Mouse (Mus musculus) forebrain, postnatal 0 days (tissue): ENCODE results near the gene Tprn. TPM values are rescaled to one million over a fixed set of nuclear protein-coding genes. Genes with fewer than 3 reads are reported as not detected.
"Not testable (repeated sequence)": the region's sequence is repeated elsewhere in the genome, so short reads cannot be mapped to it uniquely, and the experiment has no call there.

Experiments used
- ATAC-seq: fragments of 200-750 bp; cut with Nextera tagmentation; 2 replicates; pipeline ENCODE4 v1.8.0; 2017; ENCODE audit warnings: mild to moderate bottlenecking, moderate library complexity
- DNase-seq: peaks from one replicate; pipeline ENCODE4 v3.0.0-alpha.2; 2015
- H3K27ac ChIP-seq: fragments of 300-500 bp; sonication (generic); 2 replicates; pipeline ENCODE4 v1.5.1; 2014; ENCODE audit warnings: low read depth, mild to moderate bottlenecking, antibody characterized with exemption, low read length, moderate library complexity, mixed read lengths
- H3K27me3 ChIP-seq: fragments of 300-500 bp; sonication (generic); 2 replicates; pipeline ENCODE4 v1.6.1; 2014; ENCODE audit warnings: mild to moderate bottlenecking, low read length, mixed read lengths; ENCODE audit not compliant: insufficient read depth
- H3K36me3 ChIP-seq: fragments of 300-500 bp; sonication (generic); 2 replicates; pipeline ENCODE4 v1.6.1; 2014; ENCODE audit warnings: mild to moderate bottlenecking, moderate library complexity; ENCODE audit not compliant: insufficient read depth
- H3K4me1 ChIP-seq: fragments of 300-500 bp; sonication (generic); 2 replicates; pipeline ENCODE4 v1.6.1; 2014; ENCODE audit warnings: antibody characterized with exemption; ENCODE audit not compliant: insufficient read depth
- H3K4me2 ChIP-seq: fragments of 300-500 bp; sonication (generic); 2 replicates; pipeline ENCODE4 v1.6.1; 2014; ENCODE audit warnings: low read depth, mild to moderate bottlenecking, moderate library complexity
- H3K4me3 ChIP-seq: fragments of 300-500 bp; sonication (generic); 2 replicates; pipeline ENCODE4 v1.5.1; 2014; ENCODE audit warnings: low read depth, low read length, mixed read lengths
- H3K9ac ChIP-seq: fragments of 300-500 bp; sonication (generic); 2 replicates; pipeline ENCODE4 v1.6.1; 2014; ENCODE audit warnings: mild to moderate bottlenecking
- H3K9me3 ChIP-seq: fragments of 300-500 bp; sonication (generic); 2 replicates; pipeline ENCODE4 v1.6.1; 2016; ENCODE audit warnings: low read length
- CTCF ChIP-seq: sonication (generic); IDR thresholded peaks from 2 replicates; pipeline ENCODE4 v1.5.1; 2016; ENCODE audit warnings: antibody characterized with exemption, control low read depth, low read depth
- WGBS: fragments of 180-500 bp; shearing (Covaris S2); extraction: QIAGEN DNeasy Blood & Tissue Kit; methylation state at CpG from one replicate; pipeline ENCODE4 v1.1.7; 2014; 5-methylcytosine and 5-hydroxymethylcytosine counted together
- polyA plus RNA-seq: library from polyadenylated mRNA; unstranded; fragments of >200 nt; fragmentation: Nextera tagmentation; extraction: Ambion mirVana; gene quantifications from 2 replicates; pipeline ENCODE4 v1.2.1, GENCODE M21; 2015
- total RNA-seq: library from RNA; depleted of rRNA; stranded (reverse); fragments of >200 nt; gene quantifications from 2 replicates; pipeline ENCODE4 v1.2.3, GENCODE M21; 2014

Tprn gene
- total and polyA plus RNA-seq, 2 experiments from 2014 or later, result 18.1 to 18.8 TPM

- ATAC-seq (peak; percentile 95), DNase-seq (peak; percentile 94)
- Histone ChIP-seq H3K27me3 (no peaks in the 10 kb centered on the region), H3K4me2 (peak within 1 kb of the TSS; percentile 98), H3K4me3 (peak within 1 kb of the TSS; percentile 94), H3K9me3 (no peaks in the 10 kb centered on the region), H3K9ac (peak within 1 kb of the TSS; percentile 92), H3K4me1 (peaks cover 10% of the 10 kb centered on the region; the same call in 1 of the 2 replicates), H3K27ac (peak within 1 kb of the TSS; percentile 82), H3K36me3 (peaks cover 16% of the 10 kb centered on the region; the same call in 1 of the 2 replicates)
- WGBS, result 4% methylated on average over 39 of the region's 39 CpGs
- TF ChIP-seq CTCF, result no peak
These were observed 7.1 kb upstream of the Tprn start, which contains the start of gene Tmem203 for GRCm38 (mm10) chr2:25255284-25255779. TSS of gene Tmem203 (plus strand) at chr2:25255439.

GRCm38 (mm10) chr2:25256443-25257109 is 5.8 kb upstream of the Tprn start:
- Histone ChIP-seq H3K4me1 (peaks cover 10% of the 10 kb centered on the region; the same call in 1 of the 2 replicates), H3K4me2 (peak overlapping the region; percentile 98), H3K27ac (0 out of 2 replicates have a peak overlapping the region, but pooled peaks have one; percentile 82), H3K9ac (peak overlapping the region; percentile 92), H3K4me3 (peak overlapping the region; percentile 94)
- not testable (repeated sequence) for H3K36me3 ChIP-seq, H3K27me3 ChIP-seq, H3K9me3 ChIP-seq, DNase-seq, ATAC-seq
- peak; percentile 37 for TF ChIP-seq CTCF
- WGBS, result 61% methylated on average over 12 of the region's 12 CpGs

GRCm38 (mm10) chr2:25257250-25257649 is 5.2 kb upstream of the Tprn start:
- peaks cover 10% of the 10 kb centered on the region; the same call in 1 of the 2 replicates for H3K4me1 ChIP-seq
- WGBS, result 85% methylated on average over 5 of the region's 5 CpGs
- ATAC-seq, result not testable (repeated sequence)

GRCm38 (mm10) chr2:25258887-25259286 is 3.5 kb upstream of the Tprn start:
- no peak overlapping the region for H3K27ac ChIP-seq
- H3K9ac ChIP-seq, result no peak overlapping the region
- H3K9me3 ChIP-seq, result no peaks in the 10 kb centered on the region
- WGBS, result 45% methylated on average over 2 of the region's 2 CpGs
- DNase-seq (no peak), ATAC-seq (no peak)
- H3K36me3 ChIP-seq, result no peaks in the 10 kb centered on the region
- no peaks in the 10 kb centered on the region for H3K27me3 ChIP-seq
- peaks cover 18% of the 10 kb centered on the region for H3K4me1 ChIP-seq
- TF ChIP-seq CTCF, result peak; percentile 57
- no peak overlapping the region for H3K4me3 ChIP-seq
- no peak overlapping the region for H3K4me2 ChIP-seq

More at GRCm38 (mm10) chr2:25257250-25257649, 5.2 kb upstream of the Tprn start:
- H3K27ac ChIP-seq, H3K4me3 ChIP-seq, H3K9ac ChIP-seq, H3K27me3 ChIP-seq, H3K4me2 ChIP-seq, H3K36me3 ChIP-seq, DNase-seq, H3K9me3 ChIP-seq: not testable (repeated sequence)

GRCm38 (mm10) chr2:25261870-25262269 is 548 bp upstream of the Tprn start:
- H3K9ac ChIP-seq, result peak overlapping the region; percentile 66
- peak overlapping the region; percentile 91 for H3K4me2 ChIP-seq
- H3K4me1 ChIP-seq, result peaks cover 33% of the 10 kb centered on the region
- no peaks in the 10 kb centered on the region for H3K9me3 ChIP-seq
- no peak for TF ChIP-seq CTCF
- 48% methylated on average over 12 of the region's 12 CpGs for WGBS
- no peaks in the 10 kb centered on the region for H3K36me3 ChIP-seq
- peak overlapping the region; percentile 41 for H3K27ac ChIP-seq
- ATAC-seq, result peak; percentile 1; the same call in 1 of the 2 replicates
- peak overlapping the region; percentile 76 for H3K4me3 ChIP-seq
- H3K27me3 ChIP-seq, result no peaks in the 10 kb centered on the region
- no peak for DNase-seq

- no peak; the same call in 1 of the 2 replicates for TF ChIP-seq CTCF
- WGBS, result 3% methylated on average over 82 of the region's 82 CpGs
- Histone ChIP-seq H3K4me3 (peak overlapping the region; percentile 76), H3K27ac (peak overlapping the region; percentile 54; the same call in 1 of the 2 replicates), H3K9me3 (no peaks in the 10 kb centered on the region), H3K27me3 (no peaks in the 10 kb centered on the region), H3K4me2 (peak overlapping the region; percentile 91), H3K36me3 (peaks cover 2% of the 10 kb centered on the region; the same call in 1 of the 2 replicates), H3K4me1 (peaks cover 33% of the 10 kb centered on the region), H3K9ac (peak overlapping the region; percentile 66)
- peak; percentile 11 for ATAC-seq
- peak; percentile 56 for DNase-seq
These were observed 591 bp downstream of the Tprn start for GRCm38 (mm10) chr2:25262795-25263622.
